Mouse (Mus musculus): ENCODE data around the gene Nr2e1. TPM values are rescaled to one million over a fixed set of nuclear protein-coding genes. Genes with fewer than 3 reads are reported as not detected.

Nr2e1 gene
- total RNA-seq, 2 experiments from 2014 or later: 12.1 to 12.9 TPM

DNA sequence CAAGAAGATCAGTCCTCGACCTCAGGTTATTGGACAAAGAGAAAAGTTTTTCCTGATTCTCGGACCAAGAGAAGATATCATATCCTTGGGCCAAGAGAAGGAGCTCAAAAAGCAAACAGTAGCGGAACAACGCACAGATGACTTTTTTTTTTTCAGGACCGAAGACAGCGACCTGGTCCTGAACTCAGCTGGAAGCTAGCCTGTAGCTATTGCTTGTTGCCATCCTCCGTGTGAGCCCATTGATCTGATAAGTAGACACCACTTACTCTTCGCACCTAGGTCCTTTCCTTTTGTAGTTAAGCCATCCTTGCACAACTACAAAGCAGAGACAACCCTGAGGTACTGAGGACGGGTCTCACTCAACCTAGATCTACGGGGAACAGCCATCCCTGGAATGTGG is 8.8 kb downstream of the Nr2e1 start:
- intact Hi-C loops (cut with DNase I): no loop called here
- no peak for DNase-seq (ENCODE audit: low spot score in 2 of 2)

DNA sequence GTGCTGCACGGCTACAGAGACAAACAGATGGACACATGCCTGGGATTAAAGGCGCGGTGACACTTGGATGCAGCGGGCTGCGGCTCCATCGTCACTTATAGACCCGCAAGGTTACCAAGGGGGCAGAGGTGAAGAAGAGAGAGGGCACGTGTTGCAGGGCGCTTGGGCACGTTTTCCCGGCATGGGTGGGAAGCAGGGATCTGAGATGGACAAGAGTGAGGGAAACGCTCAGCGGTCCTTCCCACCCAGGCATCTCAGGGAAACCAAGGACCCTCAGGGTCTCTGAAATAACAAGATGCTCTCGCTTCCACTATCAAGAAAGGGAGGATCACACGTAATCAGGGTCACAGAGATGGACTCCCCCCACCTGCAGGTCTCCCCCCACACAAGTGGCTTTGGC is 10.5 kb downstream of the Nr2e1 start:
- intact Hi-C loops (cut with DNase I): no loop called here

DNA sequence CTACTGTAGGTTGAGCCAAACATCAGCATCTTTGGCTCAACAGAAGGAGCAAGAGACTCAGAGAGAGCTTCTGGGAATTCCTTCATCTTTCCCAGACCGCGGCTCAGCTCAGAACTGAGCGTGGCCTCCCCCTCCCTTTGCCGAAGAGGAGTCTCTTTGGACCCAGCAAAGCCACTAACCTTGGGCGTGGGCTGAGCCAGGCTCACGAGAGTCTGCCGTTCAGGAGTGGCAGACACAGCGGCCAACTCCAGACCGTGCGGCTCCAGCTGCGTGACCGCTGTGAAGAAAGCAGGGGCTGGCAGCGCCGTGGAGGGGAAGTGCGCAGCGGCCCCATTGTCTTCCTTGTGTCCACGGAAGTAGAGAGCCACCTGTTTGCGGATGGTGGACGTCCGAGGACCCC is 10.9 kb downstream of the Nr2e1 start:
- DNase-seq (ENCODE audit: low spot score in 2 of 2): no peak
- intact Hi-C loops (cut with DNase I): no loop called here

More for the DNA sequence above, 10.5 kb downstream of the Nr2e1 start:
- DNase-seq (ENCODE audit: low spot score in 2 of 2): no peak

DNA sequence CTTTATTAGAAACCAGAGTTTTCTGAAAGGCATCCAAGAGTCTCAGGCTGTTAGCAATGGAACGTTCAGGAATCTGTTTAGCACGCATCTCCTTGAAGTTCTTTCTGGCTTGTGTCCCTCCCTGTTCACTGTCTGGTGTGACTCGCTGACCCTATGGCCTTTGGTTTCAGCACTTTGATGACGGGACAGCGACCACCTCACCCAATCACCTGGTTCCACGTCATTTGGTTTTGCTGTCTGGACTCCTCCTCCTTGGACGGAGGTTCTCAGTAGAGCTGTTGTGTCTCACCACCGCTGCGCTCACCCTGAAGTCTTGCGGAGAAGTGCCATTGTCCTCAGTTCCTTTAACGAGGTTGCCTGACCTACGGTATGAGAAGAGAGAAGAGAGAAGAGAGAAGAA is 21.2 kb downstream of the Nr2e1 start:
- no peak for DNase-seq (ENCODE audit: low spot score in 2 of 2)
- intact Hi-C loops (cut with DNase I): no loop called here

DNA sequence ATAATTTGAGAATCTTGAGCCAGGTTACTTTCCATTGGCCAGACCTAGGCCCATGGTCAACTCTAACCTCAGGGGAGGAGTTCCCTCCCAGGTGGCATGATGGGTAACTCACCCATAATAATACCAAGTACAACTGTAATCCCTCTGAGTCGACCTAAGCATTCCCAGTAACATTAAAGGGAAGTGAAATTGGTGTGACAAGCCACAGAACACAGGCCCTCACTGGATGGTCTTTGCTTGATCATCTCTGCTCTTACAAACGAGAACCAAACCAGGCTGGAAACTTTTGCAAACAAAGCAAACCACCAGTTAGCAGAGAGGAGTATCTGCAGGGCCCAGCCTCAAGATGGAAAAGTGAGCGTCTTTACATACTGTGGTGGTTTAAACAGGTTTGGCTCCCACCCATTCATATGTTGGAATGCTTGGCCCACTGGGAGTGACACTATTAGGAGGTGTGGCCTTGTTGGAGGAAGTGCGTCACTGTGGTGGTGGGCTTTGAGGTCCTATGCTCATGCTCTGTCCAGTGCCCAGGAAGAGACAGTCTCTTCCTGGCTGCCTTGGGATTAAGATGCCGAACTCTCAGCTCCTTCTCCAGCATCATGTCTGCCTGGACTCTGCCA is 23.7 kb downstream of the Nr2e1 start:
- DNase-seq (ENCODE audit: low spot score in 2 of 2): no peak
- intact Hi-C loops (cut with DNase I): no loop called here

DNA sequence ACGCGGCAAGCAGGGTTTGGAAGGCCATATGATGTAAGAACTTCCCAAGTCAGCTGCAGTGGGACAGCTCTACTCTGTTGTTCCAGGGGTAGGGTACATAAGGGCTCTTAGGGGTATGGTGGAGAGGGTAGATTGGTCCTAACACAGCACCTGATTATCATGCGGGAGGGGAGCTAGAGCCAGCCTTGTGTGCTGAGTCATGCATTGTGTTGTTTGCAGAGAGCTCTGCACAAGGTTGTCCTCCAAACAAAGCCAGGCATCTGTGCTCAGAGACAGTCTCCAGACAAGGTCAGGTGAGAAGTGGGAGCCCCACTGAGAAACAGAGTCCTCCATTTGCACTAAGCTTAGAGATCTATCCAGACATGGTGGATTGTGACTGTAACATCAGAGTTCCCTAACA is 36.9 kb downstream of the Nr2e1 start:
- no peak for DNase-seq (ENCODE audit: low spot score in 2 of 2)

DNA sequence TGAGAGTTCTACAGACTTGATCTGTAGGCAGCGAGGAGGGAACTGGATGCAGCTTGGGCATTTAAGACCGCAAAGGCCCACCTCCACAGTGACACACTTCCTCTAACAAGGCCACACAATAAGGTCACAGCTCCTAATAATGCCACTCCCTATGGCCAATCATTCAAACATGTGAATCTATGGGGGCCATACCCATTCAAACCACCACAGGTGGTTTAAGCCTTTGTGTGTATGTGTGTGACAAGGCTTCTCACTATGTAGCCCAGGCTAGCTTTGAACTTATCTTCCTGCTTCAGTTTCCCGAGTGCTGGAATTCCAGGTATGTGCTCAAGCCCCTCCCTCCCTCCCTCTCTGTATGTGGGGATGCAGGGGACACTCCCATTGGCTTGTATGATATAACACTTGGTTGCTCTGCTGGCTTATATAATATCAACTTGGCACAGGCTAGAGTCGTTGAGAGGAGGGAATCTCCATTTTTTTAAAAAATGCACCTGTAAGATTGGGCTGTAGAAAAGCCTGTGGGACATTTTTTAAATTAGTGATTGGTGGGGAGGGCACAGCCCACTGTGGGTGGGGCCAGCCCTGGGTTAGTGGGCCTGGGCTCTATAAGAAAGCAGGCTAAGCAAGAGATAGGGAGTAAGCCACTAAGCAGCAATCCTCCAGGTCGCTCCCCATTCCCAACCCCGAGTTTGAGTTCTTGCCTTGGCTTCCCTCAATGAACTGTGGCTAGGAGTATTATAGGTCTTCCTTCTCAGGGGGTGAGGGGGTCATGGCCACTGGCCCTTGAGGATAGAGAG is 37.5 kb downstream of the Nr2e1 start:
- DNase-seq (ENCODE audit: low spot score in 2 of 2): no peak
- intact Hi-C loops (cut with DNase I): no loop called here

More for the DNA sequence above, 36.9 kb downstream of the Nr2e1 start:
- intact Hi-C loops (cut with DNase I): no loop called here

DNA sequence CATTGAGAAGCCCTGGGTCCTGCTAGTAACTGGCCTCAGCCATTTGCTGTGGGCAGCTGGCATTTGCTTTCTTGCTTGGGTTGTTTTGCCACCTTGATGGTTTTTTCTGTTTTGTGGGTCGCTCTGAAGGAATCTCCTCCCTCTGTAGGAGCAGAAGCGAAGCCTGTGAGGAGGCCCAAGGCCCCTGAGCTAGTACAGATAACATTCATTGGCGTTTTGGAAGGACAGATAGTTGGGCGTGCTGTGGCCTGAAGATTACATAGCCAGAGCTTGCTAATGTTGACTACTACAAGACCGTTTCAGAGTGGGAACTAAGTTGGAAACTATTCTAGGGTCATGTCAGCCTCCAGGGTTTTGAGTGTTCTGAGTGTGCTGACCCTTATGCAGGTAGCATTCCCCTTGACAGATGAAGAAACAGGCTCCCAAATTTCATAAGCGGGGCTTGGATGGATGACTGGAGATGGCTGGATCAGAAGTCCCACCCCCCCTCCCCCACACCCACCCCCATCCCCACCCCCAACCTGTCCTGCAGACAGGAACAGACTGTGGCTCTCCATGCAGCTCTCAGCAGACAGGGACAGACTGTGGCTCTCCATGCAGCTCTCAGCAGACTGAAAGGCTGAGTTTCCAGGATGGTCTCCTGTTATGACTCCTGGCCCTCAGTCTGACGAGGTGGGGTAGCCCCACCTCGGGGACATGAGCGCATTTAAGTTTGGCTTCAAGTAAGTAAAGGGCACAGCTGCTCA is 45.7 kb downstream of the Nr2e1 start:
- intact Hi-C loops (cut with DNase I): no loop called here
- no peak for DNase-seq (ENCODE audit: low spot score in 2 of 2)

DNA sequence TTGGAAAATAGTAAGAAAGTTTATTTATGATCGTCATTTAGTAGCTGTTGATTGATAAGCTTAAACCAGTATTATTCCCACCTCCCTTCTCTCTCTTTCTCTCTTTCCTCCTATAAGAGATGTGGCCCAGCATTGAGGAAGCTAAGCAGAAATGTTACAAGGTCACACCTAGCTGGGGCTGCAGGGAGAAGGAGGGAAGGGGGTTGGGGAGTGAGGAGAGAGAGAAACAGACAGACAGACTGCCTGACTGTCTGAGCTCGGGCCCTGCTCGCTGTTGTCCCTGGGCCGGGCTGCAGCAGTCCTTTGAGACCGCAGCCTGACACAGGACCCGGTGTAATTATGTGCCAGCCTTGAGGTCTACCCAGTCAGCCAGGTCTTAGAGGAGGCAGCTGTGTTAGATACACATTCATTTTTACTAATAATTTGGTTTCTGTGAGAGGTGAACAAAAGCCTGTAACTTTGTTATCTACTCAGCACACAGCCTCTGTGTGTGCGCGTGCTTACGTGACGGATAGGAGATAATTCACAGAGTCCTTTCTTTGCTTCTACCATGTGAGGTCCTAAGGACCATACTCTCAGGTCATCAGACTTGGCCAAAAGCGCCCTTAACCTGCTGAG is 49.5 kb downstream of the Nr2e1 start:
- DNase-seq (ENCODE audit: low spot score in 2 of 2): no peak
- intact Hi-C loops (cut with DNase I): no loop called here

DNA sequence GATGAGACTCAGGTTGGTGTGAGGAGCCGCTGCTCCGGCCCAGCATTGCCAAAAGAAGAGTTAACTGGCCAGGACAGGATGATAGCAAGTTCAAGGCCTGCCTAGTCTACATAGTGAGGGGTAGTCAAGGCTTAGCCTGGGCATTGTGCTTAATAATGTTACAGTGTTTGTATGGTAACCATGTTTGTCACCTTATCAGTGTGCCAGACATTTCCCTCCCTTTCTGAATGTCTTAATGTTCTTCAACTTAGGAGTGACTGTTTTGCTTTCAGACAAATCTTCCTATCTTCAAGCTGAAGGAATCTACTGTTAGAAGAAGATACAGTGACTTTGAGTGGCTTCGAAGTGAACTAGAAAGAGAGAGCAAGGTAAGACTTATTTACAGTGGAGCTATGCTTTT is 57.8 kb downstream of the Nr2e1 start:
- intact Hi-C loops (cut with DNase I): no loop called here
- no peak for DNase-seq (ENCODE audit: low spot score in 2 of 2)

DNA sequence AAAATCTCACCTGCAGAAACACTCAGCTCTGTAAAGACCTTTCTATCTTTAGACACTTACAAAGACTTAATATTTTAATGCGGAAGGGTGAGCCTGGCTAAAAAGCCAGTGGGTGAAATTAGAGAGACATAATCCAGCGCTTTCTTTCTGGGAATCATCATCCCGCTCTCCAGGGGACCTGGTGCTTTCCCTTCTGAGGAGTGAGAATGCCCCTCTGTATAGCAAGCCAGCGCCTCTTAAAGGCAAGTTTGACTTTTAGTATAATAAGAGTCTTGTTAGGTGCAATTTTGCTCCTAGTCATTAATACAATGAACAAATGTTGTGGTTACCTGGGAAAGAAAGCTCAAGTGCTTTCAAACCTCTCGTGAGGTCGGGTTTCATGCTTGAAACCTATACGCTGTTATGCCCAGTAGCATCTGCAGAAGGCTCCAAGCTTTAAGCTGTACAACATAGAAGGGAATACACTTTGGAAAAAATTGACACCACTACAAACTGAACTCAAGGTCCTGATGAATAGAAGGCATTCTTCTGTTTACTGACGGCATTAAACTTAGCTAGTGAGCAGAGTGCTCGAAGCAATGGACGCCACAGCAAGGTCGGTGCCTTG is 59.8 kb downstream of the Nr2e1 start:
- DNase-seq (ENCODE audit: low spot score in 2 of 2): no peak
- intact Hi-C loops (cut with DNase I): no loop called here

DNA sequence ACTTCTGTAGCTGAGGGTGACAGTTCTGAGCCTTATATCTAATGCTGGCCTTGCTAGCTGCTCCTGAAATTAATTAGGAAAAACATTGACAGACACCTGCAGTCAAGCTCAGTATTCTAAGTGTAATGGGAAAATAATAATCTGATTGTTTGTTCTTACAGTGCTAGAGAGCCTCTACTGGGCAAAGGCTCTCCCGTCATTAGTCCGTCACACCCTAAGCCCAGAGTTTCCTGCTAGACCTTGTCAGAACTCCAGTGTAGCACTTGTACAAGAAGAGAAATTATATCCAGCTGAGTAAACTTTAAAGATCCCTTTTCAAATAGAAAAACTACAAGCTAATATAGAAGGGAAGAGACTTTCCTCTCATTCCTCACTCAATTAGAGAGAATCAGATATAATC is 60.5 kb downstream of the Nr2e1 start:
- intact Hi-C loops (cut with DNase I): no loop called here
- no peak for DNase-seq (ENCODE audit: low spot score in 2 of 2)

DNA sequence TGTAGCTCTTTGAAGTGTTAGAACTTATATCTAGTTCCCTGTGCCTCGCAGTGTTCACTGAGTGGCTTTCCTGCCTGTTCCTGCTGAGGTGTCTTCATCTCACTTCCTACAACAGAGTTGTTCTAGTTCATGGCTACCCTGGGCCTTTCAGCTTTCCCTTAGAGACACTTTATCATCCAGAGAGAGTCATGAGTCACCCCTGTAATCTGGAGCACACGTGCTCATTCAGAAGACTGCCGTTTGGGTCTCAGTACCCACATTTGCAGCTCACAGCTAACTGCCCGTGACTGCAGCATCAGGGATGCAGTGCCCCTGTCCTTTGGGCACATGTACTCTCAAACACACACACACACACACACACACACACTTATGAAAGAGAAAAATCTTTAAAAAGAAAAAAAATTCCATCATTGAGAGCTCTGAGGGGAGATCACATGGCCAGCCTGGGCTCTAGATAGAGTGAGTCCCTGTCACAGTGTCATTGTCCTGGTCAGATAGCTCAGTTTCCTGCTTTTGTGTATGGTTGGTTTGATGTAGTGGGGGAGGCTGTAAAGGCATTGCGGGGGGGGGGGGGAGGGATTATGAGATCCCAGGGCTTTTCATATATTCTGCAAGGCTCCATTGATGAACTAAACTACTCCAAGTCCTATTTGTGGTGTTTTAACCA is 62.0 kb downstream of the Nr2e1 start:
- DNase-seq (ENCODE audit: low spot score in 2 of 2): no peak
- intact Hi-C loops (cut with DNase I): no loop called here

DNA sequence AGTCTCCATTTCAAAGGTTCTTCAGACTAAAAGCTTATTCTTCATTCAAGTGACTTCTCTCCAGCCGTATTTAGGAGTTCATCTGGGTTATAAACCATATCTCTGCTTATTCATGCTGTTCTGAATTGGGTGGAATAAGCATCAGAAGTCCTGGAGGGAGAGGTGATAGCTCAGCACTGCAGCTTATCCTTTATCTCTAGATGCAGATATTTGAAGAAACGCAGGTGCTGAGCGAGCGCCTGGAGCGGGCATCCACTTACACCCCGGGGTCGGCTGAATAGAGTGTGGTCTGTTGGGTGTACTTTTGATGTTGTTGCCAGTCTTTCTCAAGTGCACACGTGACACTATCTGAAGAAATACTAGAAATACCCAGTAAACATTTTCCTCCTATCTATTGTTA is 65.1 kb downstream of the Nr2e1 start:
- intact Hi-C loops (cut with DNase I): no loop called here
- DNase-seq (ENCODE audit: low spot score in 2 of 2): no peak

DNA sequence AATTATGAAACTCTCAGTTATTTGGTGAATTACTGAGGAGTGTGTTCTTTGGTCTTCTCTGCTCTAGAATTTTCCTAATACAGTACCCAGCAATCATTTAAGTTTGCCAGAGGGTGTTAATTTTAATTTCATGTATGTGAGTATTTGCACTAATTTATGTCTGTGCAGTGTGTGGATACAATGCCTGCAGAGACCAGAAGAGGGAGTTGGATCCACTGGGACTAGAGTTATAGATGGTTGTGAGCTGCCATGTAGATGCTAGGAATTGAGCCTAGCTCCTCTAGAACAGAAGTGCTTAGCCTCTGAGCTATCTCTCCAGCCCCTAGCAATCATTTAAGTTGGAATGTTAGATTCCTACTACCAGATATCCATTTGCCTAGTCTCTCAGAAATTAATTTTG is 69.3 kb downstream of the Nr2e1 start:
- no peak for DNase-seq (ENCODE audit: low spot score in 2 of 2)
- intact Hi-C loops (cut with DNase I): no loop called here

Other genes starting within 250 kb of the Nr2e1 start
- 10 to 100 TPM; 11.6 to 13.1 TPM for gene Afg1l, start 105.1 kb downstream of the Nr2e1 start, total RNA-seq (2021)
- 100 to 1,000 TPM; 198 to 199 TPM for gene Snx3, start 81.6 kb downstream of the Nr2e1 start, total RNA-seq (2021)
- gene Ostm1, start 190 bp upstream of the Nr2e1 start, total RNA-seq (2021): 10 to 100 TPM; 47.1 to 55.2 TPM
- 10 to 100 TPM; 54.3 to 56.3 TPM for gene Sec63, start 177.9 kb upstream of the Nr2e1 start, total RNA-seq (2021)

Data from left cerebral cortex, postnatal 36 days (tissue).